Comparison of ENCODE assay signal across 18 mouse cellular contexts in genomic region chr19:34216956-34217355, GRCm38 (mm10). TPM values are rescaled to one million over a fixed set of nuclear protein-coding genes. Genes with fewer than 3 reads are reported as not detected.
DNase-seq lines count a peak whose midpoint lies in the region; ATAC-seq lines count a peak whose summit lies in the region.
"Had no signal": no experiment of that assay in that cellular context is flagged by ENCODE, and none has a peak within 500 bp of the region (broad histone marks: within the 10 kb centered on the region; RNA-seq: fewer than 3 reads in every experiment).

No protein-coding gene starts in this region.

- H3K4me2 ChIP-seq in forebrain, embryonic 13.5 days = no peak overlapping the region
- no peak overlapping the region for H3K4me2 ChIP-seq in forebrain, embryonic 12.5 days
- no peak overlapping the region for H3K4me2 ChIP-seq in neural tube, embryonic 14.5 days (ENCODE audit: low read depth, low read length)
- no peak overlapping the region for H3K4me2 ChIP-seq in midbrain, embryonic 15.5 days
- H3K4me2 ChIP-seq: intestine, embryonic 15.5 days; neural tube, embryonic 13.5 days had no signal

- no peaks in the 10 kb centered on the region for H3K9me3 ChIP-seq in forebrain, embryonic 13.5 days (replicated peaks)
- H3K9me3 ChIP-seq in forebrain, embryonic 12.5 days = no peaks in the 10 kb centered on the region
- H3K9me3 ChIP-seq in neural tube, embryonic 14.5 days (ENCODE audit: control insufficient read depth, low read length) = no peaks in the 10 kb centered on the region
- no peaks in the 10 kb centered on the region for H3K9me3 ChIP-seq in midbrain, embryonic 15.5 days
- H3K9me3 ChIP-seq: intestine, embryonic 15.5 days; megakaryocyte, embryonic 14.5 days; neural tube, embryonic 13.5 days had no signal

- ATAC-seq in forebrain, embryonic 13.5 days = peak; percentile 66
- no peak for ATAC-seq in forebrain, embryonic 12.5 days (ENCODE audit: low FRiP score)
- peak; percentile 51; the same call in 1 of the 2 replicates for ATAC-seq in neural tube, embryonic 14.5 days (ENCODE audit: low read depth)
- peak; percentile 85 for ATAC-seq in midbrain, embryonic 15.5 days (replicated peaks)
- no peak for ATAC-seq in erythroblast, adult 5-6 weeks (replicated peaks; ENCODE audit: low FRiP score, poor library complexity, severe bottlenecking)
- ATAC-seq: intestine, embryonic 15.5 days had no signal

- H3K36me3 ChIP-seq in forebrain, embryonic 13.5 days (ENCODE audit: poor library complexity, severe bottlenecking) = no peaks in the 10 kb centered on the region
- no peaks in the 10 kb centered on the region for H3K36me3 ChIP-seq in forebrain, embryonic 12.5 days (replicated peaks)
- H3K36me3 ChIP-seq in neural tube, embryonic 14.5 days (ENCODE audit: control insufficient read depth, insufficient read depth, low read length) = no peaks in the 10 kb centered on the region
- no peaks in the 10 kb centered on the region for H3K36me3 ChIP-seq in midbrain, embryonic 15.5 days (replicated peaks)
- H3K36me3 ChIP-seq: intestine, embryonic 15.5 days; neural tube, embryonic 13.5 days had no signal

- no peaks in the 10 kb centered on the region for H3K27me3 ChIP-seq in forebrain, embryonic 13.5 days
- no peaks in the 10 kb centered on the region for H3K27me3 ChIP-seq in forebrain, embryonic 12.5 days
- H3K27me3 ChIP-seq in neural tube, embryonic 14.5 days (ENCODE audit: control insufficient read depth, insufficient read depth, low read length) = no peaks in the 10 kb centered on the region
- no peaks in the 10 kb centered on the region for H3K27me3 ChIP-seq in midbrain, embryonic 15.5 days (replicated peaks)
- H3K27me3 ChIP-seq: intestine, embryonic 15.5 days; megakaryocyte, embryonic 14.5 days; neural tube, embryonic 13.5 days had no signal

- no peak overlapping the region for H3K27ac ChIP-seq in forebrain, embryonic 13.5 days
- no peak overlapping the region for H3K27ac ChIP-seq in forebrain, embryonic 12.5 days
- no peak overlapping the region for H3K27ac ChIP-seq in neural tube, embryonic 14.5 days (ENCODE audit: low read depth, low read length)
- H3K27ac ChIP-seq in midbrain, embryonic 15.5 days = 0 out of 2 replicates have a peak overlapping the region, but pooled peaks have one; percentile 11
- H3K27ac ChIP-seq: intestine, embryonic 15.5 days; neural tube, embryonic 13.5 days had no signal

- 82% methylated on average over 5 of the region's 5 CpGs for WGBS in forebrain, embryonic 13.5 days
- 78% methylated on average over 5 of the region's 5 CpGs for WGBS in forebrain, embryonic 12.5 days
- 65% methylated on average over 5 of the region's 5 CpGs for WGBS in neural tube, embryonic 14.5 days
- 58% methylated on average over 5 of the region's 5 CpGs for WGBS in midbrain, embryonic 15.5 days

- H3K4me1 ChIP-seq in forebrain, embryonic 13.5 days = no peaks in the 10 kb centered on the region
- no peaks in the 10 kb centered on the region for H3K4me1 ChIP-seq in forebrain, embryonic 12.5 days
- H3K4me1 ChIP-seq in neural tube, embryonic 14.5 days (ENCODE audit: control insufficient read depth, insufficient read depth, low read length) = no peaks in the 10 kb centered on the region
- 0 out of 2 replicates have a peak, but pooled peaks cover 4% of the 10 kb centered on the region for H3K4me1 ChIP-seq in midbrain, embryonic 15.5 days

- no peak overlapping the region for H3K4me3 ChIP-seq in forebrain, embryonic 13.5 days
- no peak overlapping the region for H3K4me3 ChIP-seq in forebrain, embryonic 12.5 days (replicated peaks)
- H3K4me3 ChIP-seq in neural tube, embryonic 14.5 days (ENCODE audit: low read depth, low read length) = no peak overlapping the region
- H3K4me3 ChIP-seq in midbrain, embryonic 15.5 days = no peak overlapping the region
- H3K4me3 ChIP-seq: erythroblast, embryonic 14.5 days; intestine, embryonic 15.5 days; megakaryocyte, embryonic 14.5 days; neural tube, embryonic 13.5 days had no signal

- no peak overlapping the region for H3K9ac ChIP-seq in forebrain, embryonic 13.5 days
- no peak overlapping the region for H3K9ac ChIP-seq in forebrain, embryonic 12.5 days
- no peak overlapping the region for H3K9ac ChIP-seq in neural tube, embryonic 14.5 days (replicated peaks; ENCODE audit: low read depth, low read length)
- no peak overlapping the region for H3K9ac ChIP-seq in midbrain, embryonic 15.5 days
- H3K9ac ChIP-seq: intestine, embryonic 15.5 days; neural tube, embryonic 13.5 days had no signal

- DNase-seq in neural tube, embryonic 10.5 days (ENCODE audit: extremely low spot score, low spot score) = no peak
- DNase-seq in thymus, postnatal 25 days = peak; percentile 64
- no peak for DNase-seq in lung, postnatal 10 days
- DNase-seq: left cerebral cortex, postnatal 4 days; lung, adult 18-20 months had no signal

RNA-seq across cellular contexts. Expression of gene Stambpl1, which starts 24.9 kb away (rescaled TPM):
- polyA plus RNA-seq in forebrain, embryonic 13.5 days (2015; fragmentation: Nextera tagmentation; extraction: Ambion mirVana) = 2.9 and 3.8 TPM in 2 replicates
- polyA plus RNA-seq in forebrain, embryonic 12.5 days (2016; fragmentation: Nextera tagmentation; extraction: Ambion mirVana) = 2.5 and 3.2 TPM in 2 replicates
- 20.7 and 25.7 TPM in 2 replicates for polyA plus RNA-seq in neural tube, embryonic 14.5 days (2014; fragmentation: Nextera tagmentation; extraction: Ambion mirVana)
- 16.0 and 16.5 TPM in 2 replicates for polyA plus RNA-seq in midbrain, embryonic 15.5 days (2015; fragmentation: Nextera tagmentation; extraction: Ambion mirVana)
- 8.6 and 12.5 TPM in 2 replicates for total RNA-seq in erythroblast, adult 5-6 weeks (2015; ENCODE audit: low replicate concordance)
- 2.9 and 9.8 TPM in 2 replicates for total RNA-seq in erythroblast, adult 5-6 weeks (2017; ENCODE audit: low replicate concordance)
- polyA plus RNA-seq: erythroblast, embryonic 14.5 days had no signal

RNA-seq across cellular contexts. Expression of gene Acta2, which starts 38.4 kb away (rescaled TPM):
- polyA plus RNA-seq in forebrain, embryonic 13.5 days (2015; fragmentation: Nextera tagmentation; extraction: Ambion mirVana) = 4.4 and 6.2 TPM in 2 replicates
- polyA plus RNA-seq in forebrain, embryonic 12.5 days (2016; fragmentation: Nextera tagmentation; extraction: Ambion mirVana) = 22.7 and 43.7 TPM in 2 replicates
- 2.7 and 9.8 TPM in 2 replicates for polyA plus RNA-seq in neural tube, embryonic 14.5 days (2014; fragmentation: Nextera tagmentation; extraction: Ambion mirVana)
- 12.0 and 13.4 TPM in 2 replicates for polyA plus RNA-seq in midbrain, embryonic 15.5 days (2015; fragmentation: Nextera tagmentation; extraction: Ambion mirVana)
- total RNA-seq in erythroblast, adult 5-6 weeks (2015; ENCODE audit: low replicate concordance) = 0.63 TPM in 1 of 2 replicates, not detected in the other
- 2.0 TPM in 1 of 2 replicates, not detected in the other for total RNA-seq in erythroblast, adult 5-6 weeks (2017; ENCODE audit: low replicate concordance)
- total RNA-seq: common myeloid progenitor, adult 5-6 weeks had no signal
- polyA plus RNA-seq: erythroblast, embryonic 14.5 days had no signal

RNA-seq across cellular contexts. Expression of gene Ankrd22, which starts 51.1 kb away (rescaled TPM):
- not detected in 2 replicates for polyA plus RNA-seq in forebrain, embryonic 13.5 days (2015; fragmentation: Nextera tagmentation; extraction: Ambion mirVana)
- not detected in 2 replicates for polyA plus RNA-seq in forebrain, embryonic 12.5 days (2016; fragmentation: Nextera tagmentation; extraction: Ambion mirVana)
- polyA plus RNA-seq in neural tube, embryonic 14.5 days (2014; fragmentation: Nextera tagmentation; extraction: Ambion mirVana) = not detected in 2 replicates
- polyA plus RNA-seq in midbrain, embryonic 15.5 days (2015; fragmentation: Nextera tagmentation; extraction: Ambion mirVana) = 0.12 TPM in 1 of 2 replicates, not detected in the other
- total RNA-seq in erythroblast, adult 5-6 weeks (2015; ENCODE audit: low replicate concordance) = 4.0 and 17.5 TPM in 2 replicates
- 4.6 and 8.0 TPM in 2 replicates for total RNA-seq in erythroblast, adult 5-6 weeks (2017; ENCODE audit: low replicate concordance)
- total RNA-seq: gastrocnemius, postnatal 4 days; layer of hippocampus, adult 18-20 months had no signal
- polyA plus RNA-seq: erythroblast, embryonic 14.5 days; heart, embryonic 14.5 days; neural tube, embryonic 13.5 days had no signal

Comparison
In these comparisons a context has a peak if more than half of its experiments do, and no peak if none do; other contexts are left out.
1. ATAC-seq: peak in forebrain, embryonic 13.5 days (single experiment), neural tube, embryonic 14.5 days (single experiment) and midbrain, embryonic 15.5 days (single experiment); none in forebrain, embryonic 12.5 days (single experiment) and erythroblast, adult 5-6 weeks (single experiment).